Mouse (Mus musculus): ENCODE data around the gene Plekhm1. TPM values are rescaled to one million over a fixed set of nuclear protein-coding genes. Genes with fewer than 3 reads are reported as not detected.

The Plekhm1 gene
- polyA plus RNA-seq, 1 experiment from 2014 or later, result 87.8 TPM

DNA sequence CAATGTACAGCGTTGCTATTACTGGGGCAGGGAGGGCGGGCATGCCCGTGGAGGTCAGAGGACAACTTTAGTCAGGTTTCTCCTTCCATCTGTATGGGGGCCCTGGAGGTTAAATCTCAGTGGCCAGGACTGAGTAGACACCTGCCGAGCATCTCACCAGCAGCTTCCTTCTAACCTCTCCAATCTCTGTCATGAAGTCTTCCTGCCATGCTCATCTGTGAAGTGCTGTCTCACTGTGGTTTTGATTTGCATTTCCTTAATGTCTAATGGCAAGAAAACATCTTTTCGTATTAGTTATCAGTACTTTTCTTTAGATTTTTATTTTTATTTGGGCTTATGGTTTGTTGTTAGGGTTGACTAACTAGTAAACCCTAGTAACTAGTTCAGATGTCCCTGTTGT, 32.0 kb downstream of the Plekhm1 start:
- Histone ChIP-seq H3K36me3 (ENCODE audit: inconsistent target) (peaks cover 53% of the 10 kb centered on the region), H3K4me3 (ENCODE audit: inconsistent target) (no peak overlapping the region), H3K79me2 (ENCODE audit: inconsistent target) (peaks cover 95% of the 10 kb centered on the region), H3K27ac (peak overlapping the region; percentile 73; the same call in 1 of the 2 replicates)
- 71% methylated on average over 5 of the region's 5 CpGs for WGBS (ENCODE audit: missing documents)

DNA sequence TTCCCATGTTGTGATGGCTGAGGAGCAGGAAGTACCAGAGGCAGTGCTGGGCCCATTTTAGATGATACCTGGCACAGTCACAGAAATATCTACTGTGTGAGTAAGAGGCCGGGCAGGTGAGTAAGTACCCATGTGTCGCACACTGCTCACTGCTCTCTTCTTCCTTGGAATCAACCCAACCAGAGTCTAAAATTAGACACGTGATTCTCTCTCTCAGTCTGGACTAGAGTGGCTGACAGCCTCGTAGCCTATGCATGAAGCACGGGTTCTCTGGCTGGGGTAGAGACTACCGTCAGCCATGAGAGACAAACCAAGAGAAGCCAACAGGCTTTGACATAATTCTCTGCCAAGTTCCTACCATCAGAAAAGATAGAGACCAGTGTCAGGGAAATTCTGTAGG, 34.1 kb downstream of the Plekhm1 start:
- Histone ChIP-seq H3K4me3 (ENCODE audit: inconsistent target) (no peak overlapping the region), H3K27ac (no peak overlapping the region), H3K79me2 (ENCODE audit: inconsistent target) (peaks cover 95% of the 10 kb centered on the region), H3K36me3 (ENCODE audit: inconsistent target) (peaks cover 46% of the 10 kb centered on the region)
- 93% methylated on average over 6 of the region's 6 CpGs for WGBS (ENCODE audit: missing documents)

DNA sequence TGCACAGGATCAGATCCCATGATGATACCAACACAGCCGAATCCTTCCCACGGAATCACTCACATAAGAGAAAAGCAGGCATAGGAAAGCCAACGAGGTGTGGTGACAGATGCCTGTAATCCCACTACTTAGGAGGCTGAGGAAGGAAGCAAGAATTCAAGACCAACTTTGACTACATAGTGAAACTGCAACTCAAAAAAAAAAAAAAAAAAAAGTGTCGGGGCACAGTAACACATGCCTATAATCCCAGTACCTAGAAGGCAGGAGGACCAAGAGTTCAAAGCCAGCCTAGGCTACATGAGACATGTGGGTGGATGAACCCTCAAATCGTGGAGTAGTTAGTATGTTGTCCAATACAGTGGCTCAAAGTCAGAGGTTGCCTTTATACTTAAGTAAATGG, 36.7 kb downstream of the Plekhm1 start:
- Histone ChIP-seq H3K36me3 (ENCODE audit: inconsistent target) (peaks cover 70% of the 10 kb centered on the region), H3K27ac (no peak overlapping the region), H3K79me2 (ENCODE audit: inconsistent target) (peaks cover 100% of the 10 kb centered on the region), H3K4me3 (ENCODE audit: inconsistent target) (no peak overlapping the region)
- WGBS (ENCODE audit: missing documents), result 52% methylated on average over 5 of the region's 5 CpGs

DNA sequence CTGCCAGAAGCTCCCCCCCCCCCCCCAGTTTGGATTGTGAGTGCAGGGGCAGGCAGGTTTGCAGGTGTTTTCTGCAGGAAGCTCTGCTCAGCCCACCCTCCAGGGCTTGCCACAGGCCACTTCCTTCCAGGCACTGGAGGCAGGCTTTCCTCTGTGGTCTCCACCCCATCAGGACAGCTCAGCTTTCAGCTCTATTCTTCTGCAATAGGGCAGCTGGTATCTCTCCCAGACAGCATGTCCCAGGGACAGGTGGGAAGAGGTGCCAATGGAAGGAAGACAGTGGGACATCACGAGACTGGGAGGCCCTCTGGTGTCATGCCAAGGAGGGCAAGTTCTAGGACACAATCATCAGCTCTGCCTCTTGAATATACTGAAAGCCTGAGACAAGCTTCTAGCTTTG, 37.2 kb downstream of the Plekhm1 start:
- 11% methylated on average over 1 of the region's 1 CpGs for WGBS (ENCODE audit: missing documents)
- Histone ChIP-seq H3K79me2 (ENCODE audit: inconsistent target) (peaks cover 100% of the 10 kb centered on the region), H3K27ac (0 out of 2 replicates have a peak overlapping the region, but pooled peaks have one; percentile 10), H3K4me3 (ENCODE audit: inconsistent target) (no peak overlapping the region), H3K36me3 (ENCODE audit: inconsistent target) (peaks cover 75% of the 10 kb centered on the region)

DNA sequence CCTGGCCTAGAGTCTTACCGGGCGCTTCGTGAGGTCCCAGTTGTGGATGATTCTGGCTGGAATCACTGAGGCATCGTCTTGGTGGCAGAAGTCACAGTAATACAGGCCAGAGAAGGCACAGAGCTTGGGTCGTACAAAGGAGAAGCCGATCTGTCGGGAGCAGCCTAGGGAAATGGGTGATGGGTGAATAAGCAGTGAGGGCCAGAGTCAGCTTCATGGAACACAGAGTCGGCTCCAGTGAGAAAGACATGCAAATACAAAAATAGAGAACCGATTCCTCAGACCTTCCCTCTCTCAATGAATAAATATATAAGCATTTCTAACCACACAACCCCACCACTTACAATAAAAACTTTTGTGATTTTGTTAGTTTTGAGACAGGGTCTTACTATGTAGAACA, 38.6 kb downstream of the Plekhm1 start:
- H3K27ac ChIP-seq, result no peak overlapping the region
- peaks cover 100% of the 10 kb centered on the region for H3K79me2 ChIP-seq (ENCODE audit: inconsistent target)
- 85% methylated on average over 9 of the region's 9 CpGs for WGBS (ENCODE audit: missing documents)
- no peak overlapping the region for H3K4me3 ChIP-seq (ENCODE audit: inconsistent target)
- H3K36me3 ChIP-seq (ENCODE audit: inconsistent target), result peaks cover 75% of the 10 kb centered on the region

DNA sequence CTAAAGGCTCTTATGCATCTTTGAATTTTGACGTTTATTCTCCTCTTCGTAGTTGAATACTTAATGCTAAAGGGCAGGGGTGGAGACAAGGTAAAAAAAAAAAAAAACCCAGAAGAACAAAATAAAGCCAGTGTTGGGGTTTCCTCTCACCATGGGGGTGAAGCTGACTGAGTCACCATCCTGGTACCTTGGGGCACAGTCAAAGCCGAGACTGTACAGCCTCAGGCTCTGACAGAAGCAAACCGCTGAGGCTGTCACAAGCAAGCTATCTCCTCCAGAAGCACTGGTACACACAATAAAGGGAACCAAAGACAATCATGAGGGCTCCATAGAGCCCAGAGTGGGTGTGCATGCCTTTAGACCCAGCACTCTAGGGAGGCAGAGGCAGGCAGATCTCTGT, 39.9 kb downstream of the Plekhm1 start:
- no peak overlapping the region for H3K4me3 ChIP-seq (ENCODE audit: inconsistent target)
- H3K27ac ChIP-seq, result 0 out of 2 replicates have a peak overlapping the region, but pooled peaks have one; percentile 13
- peaks cover 88% of the 10 kb centered on the region for H3K79me2 ChIP-seq (ENCODE audit: inconsistent target)
- 71% methylated on average over 4 of the region's 4 CpGs for WGBS (ENCODE audit: missing documents)
- peaks cover 75% of the 10 kb centered on the region for H3K36me3 ChIP-seq (ENCODE audit: inconsistent target)

DNA sequence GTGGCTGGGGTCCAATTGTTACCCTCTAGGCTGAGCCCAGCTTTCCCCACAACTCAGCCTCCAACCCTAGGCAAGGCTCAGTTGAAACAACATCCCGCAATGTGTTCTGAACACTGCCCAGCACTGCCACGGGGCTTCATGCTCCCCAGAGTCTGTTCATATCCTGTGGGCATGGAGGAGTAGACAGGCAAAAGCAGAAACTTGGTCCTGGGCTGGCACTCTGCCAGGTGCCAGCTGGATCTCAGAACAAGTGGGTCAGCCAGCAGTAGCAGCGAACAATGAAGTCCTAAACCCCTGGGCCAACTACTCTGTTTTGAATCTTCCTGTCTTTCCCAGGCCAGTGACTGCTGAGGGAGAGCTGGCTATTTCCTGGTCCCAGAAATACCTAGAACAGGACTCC, 40.4 kb downstream of the Plekhm1 start:
- no peak overlapping the region for H3K27ac ChIP-seq
- H3K4me3 ChIP-seq (ENCODE audit: inconsistent target), result no peak overlapping the region
- 36% methylated on average over 3 of the region's 3 CpGs for WGBS (ENCODE audit: missing documents)
- H3K79me2 ChIP-seq (ENCODE audit: inconsistent target), result peaks cover 83% of the 10 kb centered on the region
- peaks cover 75% of the 10 kb centered on the region for H3K36me3 ChIP-seq (ENCODE audit: inconsistent target)

DNA sequence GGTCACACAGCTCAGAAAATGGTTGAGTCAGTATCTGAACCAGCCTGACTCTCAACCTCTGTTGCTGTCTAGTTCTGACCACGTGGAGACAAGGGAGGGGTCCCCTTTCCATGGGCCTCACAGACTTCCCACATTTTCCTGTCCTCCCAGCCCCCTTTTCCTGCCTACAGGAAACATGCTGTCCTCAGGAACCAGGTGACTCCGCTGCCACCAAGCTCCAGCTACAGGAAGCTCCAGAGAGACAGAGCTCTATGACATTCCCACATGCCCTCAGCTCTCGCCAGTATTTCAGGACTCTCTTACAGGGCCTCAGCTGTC, 41.3 kb downstream of the Plekhm1 start:
- H3K4me3 ChIP-seq (ENCODE audit: inconsistent target), result no peak overlapping the region
- peaks cover 75% of the 10 kb centered on the region for H3K79me2 ChIP-seq (ENCODE audit: inconsistent target)
- H3K27ac ChIP-seq, result no peak overlapping the region
- H3K36me3 ChIP-seq (ENCODE audit: inconsistent target), result peaks cover 74% of the 10 kb centered on the region
- 48% methylated on average over 3 of the region's 3 CpGs for WGBS (ENCODE audit: missing documents)

DNA sequence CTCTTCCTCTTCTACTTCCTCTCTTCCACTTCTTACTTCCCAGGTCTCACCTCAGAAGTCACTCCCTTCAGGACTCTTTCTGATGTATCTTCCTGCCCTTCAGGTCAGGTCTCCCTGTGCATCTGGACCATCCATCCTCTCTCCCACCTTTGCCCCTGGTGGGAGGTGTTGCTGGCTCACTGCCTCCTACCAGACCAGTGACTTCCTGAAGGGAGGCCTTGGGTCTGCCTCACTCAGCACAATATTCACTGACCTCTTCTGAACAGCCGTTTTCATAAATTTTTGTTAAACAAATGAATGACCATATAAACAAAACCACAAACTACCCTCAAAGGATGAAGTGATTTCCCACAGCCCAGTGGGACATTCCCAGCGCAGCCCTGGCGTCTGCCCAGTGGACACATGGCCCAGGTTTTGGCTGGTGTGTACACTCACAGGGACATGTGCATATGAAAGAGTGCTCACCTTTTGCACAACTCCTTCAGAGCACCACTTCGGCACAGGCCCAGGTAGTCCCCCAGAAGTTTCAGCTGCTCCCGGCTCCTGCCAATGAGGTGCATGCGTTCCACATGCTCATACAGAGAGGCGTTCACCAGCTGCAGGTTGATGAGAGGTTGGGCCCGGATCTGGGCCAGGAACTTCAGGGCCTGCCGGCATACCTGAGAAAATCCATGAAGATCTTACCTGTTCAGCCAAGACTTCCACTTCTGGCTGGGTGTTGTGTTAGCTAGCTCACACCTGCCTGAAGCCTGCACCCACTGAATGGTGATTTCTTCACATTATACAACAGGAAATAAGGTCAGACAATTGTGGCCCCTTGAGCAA, 41.9 kb downstream of the Plekhm1 start:
- Histone ChIP-seq H3K4me3 (ENCODE audit: inconsistent target) (no peak overlapping the region), H3K79me2 (ENCODE audit: inconsistent target) (peaks cover 69% of the 10 kb centered on the region), H3K27ac (no peak overlapping the region), H3K36me3 (ENCODE audit: inconsistent target) (peaks cover 80% of the 10 kb centered on the region)
- 95% methylated on average over 9 of the region's 9 CpGs for WGBS (ENCODE audit: missing documents)

DNA sequence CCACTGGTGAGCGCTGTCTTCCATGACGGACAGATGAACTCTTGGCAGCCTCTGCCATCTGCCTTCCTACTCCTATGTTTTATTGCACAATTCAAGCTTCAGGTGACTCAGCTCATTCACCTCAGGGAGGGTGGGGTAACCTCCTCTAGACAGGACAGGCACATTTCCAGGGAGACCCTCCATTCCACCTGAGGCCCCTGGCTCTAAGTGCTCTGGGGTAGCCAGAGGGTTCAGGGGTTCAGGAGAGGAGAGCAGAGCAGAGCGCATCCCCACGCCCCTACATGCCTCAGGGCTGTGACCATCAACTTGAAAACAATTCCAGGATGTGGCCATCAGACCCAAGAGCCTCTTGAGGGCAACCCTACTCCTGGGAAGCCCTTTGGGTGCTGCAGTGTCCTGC, 47.0 kb downstream of the Plekhm1 start:
- H3K79me2 ChIP-seq (ENCODE audit: inconsistent target), result peaks cover 18% of the 10 kb centered on the region; the same call in 1 of the 2 replicates
- peaks cover 51% of the 10 kb centered on the region for H3K36me3 ChIP-seq (ENCODE audit: inconsistent target)
- no peak overlapping the region for H3K4me3 ChIP-seq (ENCODE audit: inconsistent target)
- no peak overlapping the region for H3K27ac ChIP-seq
- WGBS (ENCODE audit: missing documents), result 88% methylated on average over 4 of the region's 4 CpGs

DNA sequence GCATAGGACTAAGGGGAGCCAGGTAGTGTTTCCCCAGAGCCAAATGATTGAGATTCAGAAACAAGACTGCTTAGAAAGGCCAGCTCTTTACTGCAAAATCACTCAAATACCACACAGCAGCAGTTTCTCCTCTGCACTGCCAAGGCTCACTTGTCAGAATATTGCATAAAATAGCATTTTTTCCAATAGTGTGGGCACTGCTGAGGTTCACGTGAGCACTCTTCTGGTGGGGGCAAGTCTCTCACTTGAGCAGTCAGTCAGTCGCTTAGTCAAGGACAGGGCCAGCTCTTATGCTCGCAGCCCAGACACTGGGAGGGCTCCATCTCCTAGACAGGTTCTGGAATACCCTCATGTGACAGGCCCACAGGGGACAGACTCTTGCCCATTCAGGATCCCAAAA, 47.5 kb downstream of the Plekhm1 start:
- Histone ChIP-seq H3K36me3 (ENCODE audit: inconsistent target) (peaks cover 46% of the 10 kb centered on the region), H3K4me3 (ENCODE audit: inconsistent target) (no peak overlapping the region), H3K27ac (no peak overlapping the region), H3K79me2 (ENCODE audit: inconsistent target) (peaks cover 13% of the 10 kb centered on the region; the same call in 1 of the 2 replicates)
- 91% methylated on average over 3 of the region's 3 CpGs for WGBS (ENCODE audit: missing documents)

DNA sequence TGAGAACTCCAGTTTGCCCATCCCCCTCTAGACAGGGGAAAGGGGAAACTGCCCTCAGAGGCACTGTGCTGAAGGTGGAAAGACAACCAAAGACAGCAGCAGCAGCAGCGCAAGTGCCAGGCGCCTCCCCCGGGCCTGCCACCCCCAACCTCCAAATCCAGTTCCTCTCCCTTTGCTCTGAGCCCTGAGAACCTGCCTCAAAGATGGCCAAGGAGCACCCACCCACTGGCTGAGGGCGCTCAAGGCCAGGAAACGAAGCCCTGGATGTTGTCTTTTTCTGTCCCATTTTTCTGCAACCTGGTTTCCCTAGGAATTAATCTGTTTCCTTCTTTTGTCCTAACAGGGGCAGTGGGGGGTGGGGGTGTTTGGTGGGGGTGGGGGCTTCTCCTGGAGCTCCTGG, 48.2 kb downstream of the Plekhm1 start:
- Histone ChIP-seq H3K4me3 (ENCODE audit: inconsistent target) (no peak overlapping the region), H3K36me3 (ENCODE audit: inconsistent target) (peaks cover 39% of the 10 kb centered on the region), H3K79me2 (ENCODE audit: inconsistent target) (peaks cover 6% of the 10 kb centered on the region; the same call in 1 of the 2 replicates), H3K27ac (peak overlapping the region; percentile 68)
- 38% methylated on average over 5 of the region's 5 CpGs for WGBS (ENCODE audit: missing documents)

DNA sequence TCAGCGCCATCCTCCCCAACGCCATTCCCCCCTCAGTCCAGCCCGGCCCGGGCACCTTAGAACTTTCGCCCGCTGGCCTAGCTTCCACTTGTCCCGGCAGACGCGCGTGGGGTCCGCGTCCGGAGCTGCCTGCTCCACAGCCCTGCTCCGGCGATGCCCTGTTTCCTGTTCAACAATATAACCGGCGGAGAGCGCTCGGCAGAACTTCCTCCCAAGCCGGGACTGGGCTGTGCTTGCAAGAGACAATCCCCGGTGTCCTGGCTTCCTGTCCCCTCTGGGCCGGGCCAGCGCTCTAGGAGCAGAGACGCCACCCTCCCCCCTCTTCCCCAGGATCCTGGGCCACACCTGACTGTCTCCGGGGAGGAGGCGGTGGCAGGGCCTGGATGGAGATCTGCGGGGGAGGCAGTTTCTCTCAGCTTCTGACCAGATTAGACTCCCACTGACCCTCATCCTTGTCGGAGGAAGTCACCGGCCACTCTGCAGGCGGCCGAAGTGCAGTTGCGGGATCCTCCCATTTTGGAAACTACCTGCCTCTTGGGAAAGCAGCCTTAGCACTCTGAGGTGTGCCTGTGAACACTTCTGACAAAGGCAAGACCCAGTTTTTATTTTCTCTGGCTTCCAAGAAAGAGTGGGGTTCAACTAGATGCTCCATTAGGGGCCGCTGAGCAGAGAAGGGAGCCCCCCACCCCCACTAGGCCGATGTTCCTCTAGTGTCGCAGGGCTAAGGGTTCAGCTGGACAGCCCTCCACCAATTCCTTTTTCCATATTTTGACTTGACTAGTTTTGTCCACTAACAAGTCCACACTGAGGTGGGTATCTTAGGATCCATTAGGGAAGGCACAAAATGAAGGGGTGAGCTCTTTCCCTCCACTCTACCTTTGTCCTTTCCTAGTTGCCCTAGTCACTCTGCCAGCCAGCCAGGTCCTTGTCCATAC, 49.0 kb downstream of the Plekhm1 start, which contains the start of gene Arhgap27:
Gene Arhgap27, minus strand, starts transcription at position 479 of the 935 bp plus-strand sequence.
- peak within 1 kb of the TSS; percentile 68 for H3K27ac ChIP-seq
- 3% methylated on average over 35 of the region's 35 CpGs for WGBS (ENCODE audit: missing documents)
- H3K36me3 ChIP-seq (ENCODE audit: inconsistent target), result peaks cover 30% of the 10 kb centered on the region
- H3K79me2 ChIP-seq (ENCODE audit: inconsistent target), result peaks cover 5% of the 10 kb centered on the region; the same call in 1 of the 2 replicates
- peak within 1 kb of the TSS; percentile 56 for H3K4me3 ChIP-seq (ENCODE audit: inconsistent target)

DNA sequence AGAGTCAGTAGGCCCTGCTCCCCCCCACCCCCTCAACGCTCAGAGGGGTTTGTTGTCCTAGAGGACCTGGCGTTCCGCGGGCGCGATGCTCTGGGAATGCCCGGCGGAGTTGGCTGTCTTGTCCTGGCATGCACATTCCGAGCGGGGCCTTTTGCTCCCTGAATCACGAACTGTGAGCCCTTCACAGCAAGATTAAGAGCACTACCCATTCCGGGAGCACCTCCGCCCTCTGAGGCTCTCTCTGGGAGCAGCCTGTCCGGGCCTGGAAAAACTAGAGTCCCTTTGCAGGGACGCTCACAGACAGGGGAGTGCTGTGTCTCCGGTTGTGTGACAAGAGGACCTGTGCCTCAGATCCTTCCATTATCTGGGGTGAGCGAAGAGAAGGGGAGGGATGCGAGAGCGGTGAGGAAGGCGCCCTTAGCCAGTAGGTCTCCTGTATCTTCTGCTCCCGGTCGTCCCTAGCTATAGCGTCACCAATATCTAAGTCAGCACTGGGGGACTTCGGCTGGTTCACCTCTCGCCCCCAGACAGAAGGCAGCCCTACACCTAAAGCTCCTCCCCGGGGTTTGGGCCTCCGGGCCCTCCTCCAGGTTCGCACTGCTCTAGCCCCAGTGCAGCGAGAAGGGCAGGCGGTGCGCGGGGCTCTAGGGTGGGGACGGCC, 49.8 kb downstream of the Plekhm1 start:
- peaks cover 22% of the 10 kb centered on the region for H3K36me3 ChIP-seq (ENCODE audit: inconsistent target)

More for the DNA sequence above, 49.8 kb downstream of the Plekhm1 start:
- peak overlapping the region; percentile 56 for H3K4me3 ChIP-seq (ENCODE audit: inconsistent target)
- 4% methylated on average over 33 of the region's 33 CpGs for WGBS (ENCODE audit: missing documents)
- peaks cover 13% of the 10 kb centered on the region; the same call in 1 of the 2 replicates for H3K79me2 ChIP-seq (ENCODE audit: inconsistent target)
- peak overlapping the region; percentile 68 for H3K27ac ChIP-seq

Measured in macrophage (primary cell).